Mouse (Mus musculus) brain, embryonic 14.5 days (tissue): ENCODE measurements around the gene Col27a1. TPM values are rescaled to one million over a fixed set of nuclear protein-coding genes. Genes with fewer than 3 reads are reported as not detected.

Source experiments
- DNase-seq: peaks from one replicate; pipeline ENCODE4 v3.0.0-alpha.2; 2011; ENCODE audit warnings: low read depth
- CTCF ChIP-seq: fragments of 200-500 bp; IDR thresholded peaks from 2 replicates; pipeline ENCODE4 v1.5.1; 2012; ENCODE audit warnings: inconsistent platforms, mild to moderate bottlenecking, moderate library complexity, borderline replicate concordance; ENCODE audit not compliant: insufficient read depth, insufficient read length; ENCODE audit errors: extremely low read depth
- POLR2A ChIP-seq: fragments of 200-500 bp; IDR thresholded peaks from 2 replicates; pipeline ENCODE4 v1.6.1; 2012; ENCODE audit warnings: mild to moderate bottlenecking, inconsistent platforms, borderline replicate concordance; ENCODE audit not compliant: poor library complexity, insufficient read depth, insufficient read length, severe bottlenecking; ENCODE audit errors: extremely low read depth
- polyA plus RNA-seq: library from polyadenylated mRNA; depleted of rRNA; stranded (reverse); fragments of >200 nt; gene quantifications from 2 replicates; pipeline ENCODE4 v1.2.3, GENCODE M21; 2012

The Col27a1 gene
- polyA plus RNA-seq, 1 experiment, result 6.5 TPM

GRCm38 (mm10) chr4:63295641-63296040 lies 81.8 kb downstream of the Col27a1 start:
- peak; percentile 52 for DNase-seq
- TF ChIP-seq POLR2A, result no peak
- TF ChIP-seq CTCF, result no peak

- no peak for DNase-seq
- no peak for TF ChIP-seq POLR2A
- TF ChIP-seq CTCF, result no peak
Observed at GRCm38 (mm10) chr4:63296263-63296662, 82.5 kb downstream of the Col27a1 start.

- TF ChIP-seq CTCF (no peak), POLR2A (no peak)
- DNase-seq, result no peak
Observed at GRCm38 (mm10) chr4:63296876-63297275, 83.1 kb downstream of the Col27a1 start.

- no peak for DNase-seq
- TF ChIP-seq CTCF (no peak), POLR2A (no peak)
Observed at GRCm38 (mm10) chr4:63298191-63298590, 84.4 kb downstream of the Col27a1 start.

- peak; percentile 74 for DNase-seq
- no peak for TF ChIP-seq CTCF
- TF ChIP-seq POLR2A, result no peak
Observed at GRCm38 (mm10) chr4:63302641-63303040, 88.8 kb downstream of the Col27a1 start.

- peak; percentile 93 for DNase-seq
- TF ChIP-seq POLR2A (no peak), CTCF (peak; percentile 87)
Observed at GRCm38 (mm10) chr4:63307175-63308062, 93.6 kb downstream of the Col27a1 start.

GRCm38 (mm10) chr4:63308316-63308715 lies 94.5 kb downstream of the Col27a1 start:
- no peak for DNase-seq
- TF ChIP-seq CTCF (no peak), POLR2A (no peak)

- peak; percentile 8 for DNase-seq
- TF ChIP-seq CTCF (no peak), POLR2A (no peak)
Observed at GRCm38 (mm10) chr4:63310247-63310855, 96.5 kb downstream of the Col27a1 start.

GRCm38 (mm10) chr4:63311426-63311825 lies 97.6 kb downstream of the Col27a1 start:
- no peak for DNase-seq
- TF ChIP-seq POLR2A (no peak), CTCF (no peak)

GRCm38 (mm10) chr4:63314063-63314462 lies 100.3 kb downstream of the Col27a1 start:
- no peak for TF ChIP-seq CTCF
- no peak for TF ChIP-seq POLR2A
- DNase-seq, result no peak

- no peak for TF ChIP-seq POLR2A
- no peak for TF ChIP-seq CTCF
- peak; percentile 20 for DNase-seq
Observed at GRCm38 (mm10) chr4:63316076-63316746, 102.4 kb downstream of the Col27a1 start.

GRCm38 (mm10) chr4:63319566-63319965 lies 105.8 kb downstream of the Col27a1 start:
- DNase-seq, result peak; percentile 62
- TF ChIP-seq CTCF, result peak; percentile 81
